ENCODE assay signal across 11 mouse cellular contexts in genomic region chr9:71894246-71894942, GRCm38 (mm10).
A peak's percentile ranks its signal among the peaks of the same experiment; 100 is the strongest.
DNase-seq lines count a peak whose midpoint lies in the region; ATAC-seq and TF ChIP-seq lines count a peak whose summit lies in the region.
"Had no signal": no experiment of that assay in that cellular context is flagged by ENCODE, and none has a peak within 500 bp of the region (broad histone marks: within the 10 kb centered on the region; RNA-seq: fewer than 3 reads in every experiment).

No protein-coding gene starts in this region.

- H3K9me3 ChIP-seq in limb, embryonic 10.5 days (replicated peaks): no peaks in the 10 kb centered on the region
- H3K9me3 ChIP-seq in neural tube, embryonic 15.5 days (replicated peaks): no peaks in the 10 kb centered on the region

- H3K4me3 ChIP-seq in layer of hippocampus, adult 2 months: no peak overlapping the region
- peak overlapping the region; percentile 32 for H3K4me3 ChIP-seq in embryonic fibroblast, embryonic 13.5 days (ENCODE audit: insufficient read depth, low read length)
- peak overlapping the region; percentile 58 for H3K4me3 ChIP-seq in limb, embryonic 10.5 days
- H3K4me3 ChIP-seq in neural tube, embryonic 15.5 days (replicated peaks): peak overlapping the region; percentile 38
- H3K4me3 ChIP-seq in cerebellum, adult 2 months (replicated peaks; ENCODE audit: insufficient read depth, low read depth, low read length): no peak overlapping the region

- 30% methylated on average over 11 of the region's 11 CpGs for whole genome bisulfite sequencing in limb, embryonic 10.5 days
- WGBS in neural tube, embryonic 15.5 days: 15% methylated on average over 11 of the region's 11 CpGs
- 72% methylated on average over 11 of the region's 11 CpGs for WGBS in cerebellum, adult 2 months

- no peak for DNase-seq in layer of hippocampus, adult 2 months (ENCODE audit: low spot score in 2 of 2)
- no peak for DNase-seq in layer of hippocampus, adult 9-10 months (ENCODE audit: low spot score)
- DNase-seq in limb, embryonic 10.5 days (ENCODE audit: low spot score): peak; percentile 43
- no peak for DNase-seq in cerebellum, adult 2 months
- DNase-seq in frontal cortex, postnatal 10 days (ENCODE audit: low spot score in 2 of 2): no peak
- no peak for DNase-seq in urinary bladder, postnatal 10 days (ENCODE audit: low spot score)
- DNase-seq: kidney, adult 8-10 months; lung, adult 18-20 months; right cerebral cortex, postnatal 25 days had no signal

- TF ChIP-seq CTCF in layer of hippocampus, adult 2 months (conservative IDR thresholded peaks at IDR 0.05): no peak
- TF ChIP-seq CTCF in embryonic fibroblast, embryonic 13.5 days (IDR thresholded peaks at IDR 0.05; ENCODE audit: borderline replicate concordance, insufficient read depth, low read length): no peak
- no peak for TF ChIP-seq CTCF in cerebellum, adult 2 months (IDR thresholded peaks at IDR 0.05; ENCODE audit: borderline replicate concordance, insufficient read depth, low read depth, low read length)

- peaks cover 7% of the 10 kb centered on the region for H3K4me1 ChIP-seq in embryonic fibroblast, embryonic 13.5 days (ENCODE audit: control insufficient read depth, insufficient read depth, low read length)
- peaks cover 73% of the 10 kb centered on the region for H3K4me1 ChIP-seq in limb, embryonic 10.5 days
- peaks cover 32% of the 10 kb centered on the region for H3K4me1 ChIP-seq in neural tube, embryonic 15.5 days
- no peaks in the 10 kb centered on the region for H3K4me1 ChIP-seq in cerebellum, adult 2 months (ENCODE audit: control insufficient read depth, insufficient read depth, low read length)

- no peaks in the 10 kb centered on the region for H3K36me3 ChIP-seq in limb, embryonic 10.5 days
- H3K36me3 ChIP-seq in neural tube, embryonic 15.5 days: no peaks in the 10 kb centered on the region

- ATAC-seq in neural tube, embryonic 15.5 days (ENCODE audit: low FRiP score): 0 out of 2 replicates have a peak, but pooled peaks have one; percentile 63

- no peak for TF ChIP-seq POLR2A in embryonic fibroblast, embryonic 13.5 days (IDR thresholded peaks at IDR 0.05; ENCODE audit: low read depth, low read length)
- no peak for TF ChIP-seq POLR2A in cerebellum, adult 2 months (IDR thresholded peaks at IDR 0.05; ENCODE audit: borderline replicate concordance, insufficient read depth, low read length)

- peak overlapping the region; percentile 41 for H3K9ac ChIP-seq in neural tube, embryonic 15.5 days (replicated peaks)

- H3K4me2 ChIP-seq in neural tube, embryonic 15.5 days: peak overlapping the region; percentile 54

- H3K27me3 ChIP-seq in limb, embryonic 10.5 days (ENCODE audit: low read depth, poor library complexity, severe bottlenecking): no peaks in the 10 kb centered on the region
- no peaks in the 10 kb centered on the region for H3K27me3 ChIP-seq in neural tube, embryonic 15.5 days (replicated peaks)
- no peaks in the 10 kb centered on the region for H3K27me3 ChIP-seq in cerebellum, adult 2 months (ENCODE audit: control insufficient read depth, insufficient read depth, low read length)

- peak overlapping the region; percentile 70; the same call in 1 of the 2 replicates for H3K27ac ChIP-seq in layer of hippocampus, adult 2 months
- H3K27ac ChIP-seq in embryonic fibroblast, embryonic 13.5 days (ENCODE audit: insufficient read depth, low read length): peak overlapping the region; percentile 38
- peak overlapping the region; percentile 86 for H3K27ac ChIP-seq in limb, embryonic 10.5 days
- peak overlapping the region; percentile 78 for H3K27ac ChIP-seq in neural tube, embryonic 15.5 days (replicated peaks)
- no peak overlapping the region for H3K27ac ChIP-seq in cerebellum, adult 2 months (ENCODE audit: insufficient read depth, low read length)

Comparison
In these comparisons a context has a peak if more than half of its experiments do, and no peak if none do; other contexts are left out.
1. H3K4me3 ChIP-seq: peak in embryonic fibroblast, embryonic 13.5 days (single experiment), limb, embryonic 10.5 days (single experiment) and neural tube, embryonic 15.5 days (single experiment); none in layer of hippocampus, adult 2 months (single experiment) and cerebellum, adult 2 months (single experiment).